Mouse (Mus musculus) hindbrain, embryonic 10.5 days (tissue): ENCODE measurements around the gene Zc3h6. TPM values are rescaled to one million over a fixed set of nuclear protein-coding genes. Genes with fewer than 3 reads are reported as not detected.
"Not testable (repeated sequence)": the region's sequence is repeated elsewhere in the genome, so short reads cannot be mapped to it uniquely, and the experiment has no call there.

Source experiments
- DNase-seq: peaks from one replicate; pipeline ENCODE4 v3.0.0-alpha.2; 2017; ENCODE audit warnings: low spot score
- H3K27ac ChIP-seq: fragments of 300-500 bp; sonication (generic); 2 replicates; pipeline ENCODE4 v1.5.1; 2016; ENCODE audit warnings: mild to moderate bottlenecking, moderate library complexity
- H3K27me3 ChIP-seq: fragments of 300-500 bp; sonication (generic); 2 replicates; pipeline ENCODE4 v1.6.1; 2016; ENCODE audit warnings: mild to moderate bottlenecking; ENCODE audit not compliant: poor library complexity, insufficient read depth, severe bottlenecking
- H3K36me3 ChIP-seq: fragments of 300-500 bp; sonication (generic); 2 replicates; pipeline ENCODE4 v1.6.1; 2016; ENCODE audit warnings: mild to moderate bottlenecking, moderate library complexity
- H3K4me1 ChIP-seq: fragments of 300-500 bp; sonication (generic); replicated peaks from 2 replicates; pipeline ENCODE4 v1.6.1; 2016; ENCODE audit warnings: mild to moderate bottlenecking
- H3K4me3 ChIP-seq: fragments of 300-500 bp; sonication (generic); 2 replicates; pipeline ENCODE4 v1.5.1; 2016; ENCODE audit warnings: mild to moderate bottlenecking, moderate library complexity
- H3K9me3 ChIP-seq: fragments of 300-500 bp; sonication (generic); 2 replicates; pipeline ENCODE4 v1.6.1; 2016; ENCODE audit warnings: mild to moderate bottlenecking, moderate library complexity
- WGBS: fragments of 180-500 bp; shearing (Covaris S2); methylation state at CpG from one replicate; pipeline ENCODE4 v1.1.7; 2016; 5-methylcytosine and 5-hydroxymethylcytosine counted together
- polyA plus RNA-seq: library from polyadenylated mRNA; unstranded; fragments of >200 nt; fragmentation: Nextera tagmentation; extraction: Ambion mirVana; gene quantifications from 2 replicates; pipeline ENCODE4 v1.2.1, GENCODE M21; 2016

Gene Zc3h6
- polyA plus RNA-seq, 1 experiment from 2014 or later = 2.2 TPM

DNA sequence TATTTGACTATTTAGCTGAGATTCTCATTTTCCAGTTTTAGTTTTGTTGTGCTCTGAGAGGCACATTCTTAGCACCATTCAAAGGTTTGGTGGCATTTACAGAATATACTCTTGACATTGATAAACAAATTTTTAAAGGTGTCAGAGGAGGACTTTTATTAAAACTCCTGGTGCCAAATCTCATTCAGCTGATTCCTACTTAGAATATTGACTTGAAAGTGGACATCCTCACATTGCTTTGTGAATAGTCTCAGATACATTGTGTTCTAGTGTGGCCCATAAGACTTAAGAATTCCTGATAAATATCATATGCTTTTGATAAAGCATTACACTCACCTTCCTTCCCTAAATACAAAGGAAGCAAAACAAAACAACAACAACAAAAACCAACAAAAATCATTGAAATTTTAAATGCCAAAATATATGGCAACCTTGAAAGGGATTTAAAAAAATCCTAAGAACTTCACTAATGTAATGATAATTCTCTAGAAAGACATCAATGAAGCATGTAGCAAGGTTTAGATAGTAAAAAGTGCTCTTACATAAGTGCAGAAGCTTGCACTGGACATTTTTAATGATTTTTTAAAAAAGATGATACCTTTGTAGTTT is 1.4 kb downstream of the Zc3h6 start:
- no peaks in the 10 kb centered on the region for H3K27me3 ChIP-seq
- H3K4me3 ChIP-seq = peak overlapping the region; percentile 80
- no peak for DNase-seq
- H3K36me3 ChIP-seq = no peaks in the 10 kb centered on the region
- peak overlapping the region; percentile 100 for H3K27ac ChIP-seq
- H3K4me1 ChIP-seq = peaks cover 23% of the 10 kb centered on the region
- H3K9me3 ChIP-seq = no peaks in the 10 kb centered on the region

- no peak overlapping the region for H3K27ac ChIP-seq
- H3K36me3 ChIP-seq = no peaks in the 10 kb centered on the region
- H3K4me1 ChIP-seq = peaks cover 11% of the 10 kb centered on the region
- no peaks in the 10 kb centered on the region for H3K9me3 ChIP-seq
- no peak for DNase-seq
- H3K4me3 ChIP-seq = no peak overlapping the region
- no peaks in the 10 kb centered on the region for H3K27me3 ChIP-seq
These were observed 5.1 kb downstream of the Zc3h6 start for GRCm38 (mm10) chr2:128972301-128972700.

GRCm38 (mm10) chr2:128975572-128975971 is 8.4 kb downstream of the Zc3h6 start:
- no peak for DNase-seq
- 87% methylated on average over 4 of the region's 4 CpGs for WGBS
- Histone ChIP-seq H3K4me1 (no peaks in the 10 kb centered on the region), H3K27ac (no peak overlapping the region), H3K36me3 (no peaks in the 10 kb centered on the region), H3K4me3 (no peak overlapping the region), H3K27me3 (no peaks in the 10 kb centered on the region), H3K9me3 (no peaks in the 10 kb centered on the region)

DNA sequence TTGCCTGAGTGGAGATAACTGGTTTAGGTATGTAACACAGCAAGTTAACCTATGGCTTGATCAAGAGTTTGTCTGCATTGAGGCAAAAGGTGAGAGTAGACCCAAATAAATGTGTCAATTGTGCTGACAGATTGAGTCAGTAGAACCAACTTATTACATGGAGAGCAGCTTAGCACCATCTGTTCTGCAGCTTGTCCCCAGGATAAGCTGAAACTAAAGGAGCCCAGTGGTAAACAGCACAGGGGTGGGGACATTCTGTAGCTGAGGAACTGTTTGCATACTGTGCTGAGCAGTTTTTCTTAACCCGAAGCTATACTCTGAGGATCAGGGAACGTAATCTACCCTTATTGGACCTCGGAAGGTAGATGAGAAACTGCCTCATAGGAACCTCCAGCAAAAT is 17.5 kb downstream of the Zc3h6 start:
- no peaks in the 10 kb centered on the region for H3K36me3 ChIP-seq
- peaks cover 9% of the 10 kb centered on the region for H3K4me1 ChIP-seq
- H3K9me3 ChIP-seq = no peaks in the 10 kb centered on the region
- H3K27me3 ChIP-seq = no peaks in the 10 kb centered on the region
- 88% methylated on average over 3 of the region's 3 CpGs for WGBS
- no peak overlapping the region for H3K27ac ChIP-seq
- no peak for DNase-seq
- H3K4me3 ChIP-seq = no peak overlapping the region

GRCm38 (mm10) chr2:129004872-129005271 is 37.7 kb downstream of the Zc3h6 start:
- no peak for DNase-seq
- no peaks in the 10 kb centered on the region for H3K36me3 ChIP-seq
- H3K4me3 ChIP-seq = no peak overlapping the region
- H3K9me3 ChIP-seq = no peaks in the 10 kb centered on the region
- no peaks in the 10 kb centered on the region for H3K27me3 ChIP-seq
- H3K27ac ChIP-seq = no peak overlapping the region
- H3K4me1 ChIP-seq = no peaks in the 10 kb centered on the region

DNA sequence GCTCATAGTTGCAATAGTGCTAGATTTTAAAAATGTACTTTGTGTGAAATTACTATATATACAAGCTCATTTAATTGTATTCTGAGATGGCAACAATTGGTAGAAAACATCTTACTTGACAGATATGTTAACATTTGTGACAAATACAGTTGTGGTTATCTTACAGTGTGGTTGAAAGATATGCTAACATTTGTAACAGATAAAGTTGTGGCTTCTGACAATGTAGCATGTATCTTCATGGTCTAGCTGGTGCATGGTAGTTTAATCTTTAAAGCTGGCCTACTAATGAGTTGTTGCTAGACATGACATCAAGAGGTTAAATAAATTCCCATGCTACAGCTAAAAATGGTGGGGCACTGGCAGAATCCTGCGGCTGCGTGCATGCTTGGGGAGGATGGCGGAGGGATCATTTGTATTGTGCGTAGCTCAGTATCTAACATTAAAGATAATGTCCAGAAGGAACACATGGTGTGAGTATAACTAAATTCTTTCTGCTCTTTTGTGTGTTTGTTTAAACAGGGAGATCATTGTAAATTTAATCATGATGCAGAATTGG is 39.1 kb downstream of the Zc3h6 start:
- WGBS = 83% methylated on average over 4 of the region's 4 CpGs
- DNase-seq = no peak
- Histone ChIP-seq H3K4me3 (no peak overlapping the region), H3K36me3 (no peaks in the 10 kb centered on the region), H3K27ac (no peak overlapping the region), H3K4me1 (no peaks in the 10 kb centered on the region), H3K9me3 (no peaks in the 10 kb centered on the region), H3K27me3 (no peaks in the 10 kb centered on the region)

DNA sequence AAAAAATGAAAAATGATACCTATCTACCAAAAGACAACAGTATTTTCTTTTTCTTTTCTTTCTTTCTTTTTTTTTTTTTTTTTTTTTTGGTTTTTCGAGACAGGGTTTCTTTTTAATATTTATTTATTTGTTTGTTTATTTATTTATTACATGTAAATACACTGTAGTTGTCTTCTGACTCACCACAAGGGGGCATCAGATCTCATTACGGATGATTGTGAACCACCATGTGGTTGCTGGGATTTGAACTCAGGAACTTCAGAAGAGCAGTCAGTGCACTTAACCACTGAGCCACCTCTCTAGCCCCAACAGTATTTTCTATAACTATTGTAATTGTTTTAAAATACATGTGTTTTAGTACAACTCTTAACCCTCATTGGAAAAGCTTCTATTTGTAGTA is 41.7 kb downstream of the Zc3h6 start:
- whole genome bisulfite sequencing = 91% methylated on average over 2 of the region's 2 CpGs
- not testable (repeated sequence) for H3K36me3 ChIP-seq, H3K27me3 ChIP-seq, H3K27ac ChIP-seq, DNase-seq, H3K4me3 ChIP-seq, H3K4me1 ChIP-seq, H3K9me3 ChIP-seq

GRCm38 (mm10) chr2:129020106-129020505 is 52.9 kb downstream of the Zc3h6 start:
- Histone ChIP-seq H3K4me1 (no peaks in the 10 kb centered on the region), H3K9me3 (no peaks in the 10 kb centered on the region), H3K36me3 (no peaks in the 10 kb centered on the region; the same call in 1 of the 2 replicates), H3K4me3 (no peak overlapping the region), H3K27me3 (no peaks in the 10 kb centered on the region), H3K27ac (no peak overlapping the region)
- no peak for DNase-seq
- WGBS = 80% methylated on average over 2 of the region's 2 CpGs

- Histone ChIP-seq H3K4me3 (no peak overlapping the region), H3K27me3 (no peaks in the 10 kb centered on the region), H3K4me1 (0 out of 2 replicates have a peak, but pooled peaks cover 2% of the 10 kb centered on the region), H3K9me3 (no peaks in the 10 kb centered on the region), H3K36me3 (no peaks in the 10 kb centered on the region), H3K27ac (no peak overlapping the region)
- DNase-seq = no peak
- 82% methylated on average over 9 of the region's 9 CpGs for WGBS
These were observed 57.6 kb downstream of the Zc3h6 start for GRCm38 (mm10) chr2:129024820-129025219.

DNA sequence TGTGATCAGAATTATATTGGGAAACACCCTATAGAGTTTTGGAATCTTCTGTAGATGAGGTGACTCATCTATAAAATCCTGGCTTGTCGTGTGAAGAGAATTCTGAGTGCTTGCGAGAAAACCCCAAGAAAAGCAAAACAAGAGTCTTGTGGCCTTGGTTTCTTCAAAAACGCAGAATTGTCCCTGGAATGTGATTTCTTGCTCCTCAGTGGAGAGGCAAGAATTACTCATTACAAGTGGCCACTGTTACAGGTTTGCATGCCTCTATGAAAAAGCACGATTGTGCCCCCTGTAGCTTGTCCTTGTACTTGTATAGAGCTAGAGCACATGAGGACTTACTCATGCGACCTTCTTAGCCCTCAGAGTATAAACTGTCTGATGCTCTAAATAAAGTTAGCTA is 68.2 kb downstream of the Zc3h6 start:
- DNase-seq = no peak
- no peak overlapping the region for H3K4me3 ChIP-seq
- H3K27ac ChIP-seq = no peak overlapping the region
- peaks cover 44% of the 10 kb centered on the region for H3K27me3 ChIP-seq
- H3K9me3 ChIP-seq = no peaks in the 10 kb centered on the region
- WGBS = 81% methylated on average over 5 of the region's 5 CpGs
- no peaks in the 10 kb centered on the region for H3K36me3 ChIP-seq
- H3K4me1 ChIP-seq = peaks cover 13% of the 10 kb centered on the region

- no peak overlapping the region; the same call in 1 of the 2 replicates for H3K27ac ChIP-seq
- DNase-seq = no peak
- WGBS = 36% methylated on average over 15 of the region's 15 CpGs
- H3K4me1 ChIP-seq = peaks cover 13% of the 10 kb centered on the region
- H3K9me3 ChIP-seq = no peaks in the 10 kb centered on the region
- H3K27me3 ChIP-seq = peaks cover 56% of the 10 kb centered on the region
- peak overlapping the region; percentile 62 for H3K4me3 ChIP-seq
- H3K36me3 ChIP-seq = no peaks in the 10 kb centered on the region
These were observed 71.3 kb downstream of the Zc3h6 start for GRCm38 (mm10) chr2:129038426-129038936.

DNA sequence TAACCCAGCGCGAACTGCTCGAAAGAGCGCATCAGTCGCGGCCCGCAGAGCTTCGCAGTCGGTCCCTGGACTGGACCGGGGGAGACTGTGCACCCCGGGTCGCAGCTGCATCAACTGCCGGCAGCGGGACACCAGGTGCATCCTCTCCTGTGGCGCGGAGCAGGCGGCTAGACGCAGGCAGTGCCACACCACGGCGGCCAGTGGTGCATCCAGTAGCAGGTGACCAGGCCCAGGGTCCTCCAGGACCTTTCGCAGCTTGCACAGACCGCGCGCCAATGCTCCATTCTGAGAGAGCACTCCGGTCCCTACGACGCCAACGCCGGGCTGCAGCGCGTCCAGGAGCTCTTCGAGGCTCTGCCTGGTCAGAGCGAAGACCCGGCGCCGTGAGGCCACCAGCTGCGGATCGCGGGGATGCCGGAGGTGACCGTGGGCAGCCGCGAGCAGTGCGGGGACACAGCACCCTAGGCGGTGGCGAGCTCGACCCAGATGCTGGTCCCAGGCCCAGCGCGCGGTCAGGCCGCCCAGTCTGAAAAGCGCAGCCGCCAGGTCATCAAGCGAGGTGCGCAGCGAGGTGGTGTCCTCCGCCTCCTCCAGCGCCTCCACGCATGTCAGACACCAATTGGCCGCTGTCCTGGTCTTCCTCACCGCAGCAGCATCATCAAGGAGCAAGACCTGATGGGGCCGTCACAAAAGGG is 71.9 kb downstream of the Zc3h6 start:
- Histone ChIP-seq H3K4me1 (peaks cover 13% of the 10 kb centered on the region), H3K27me3 (peaks cover 56% of the 10 kb centered on the region), H3K36me3 (no peaks in the 10 kb centered on the region), H3K9me3 (no peaks in the 10 kb centered on the region), H3K27ac (peak overlapping the region; percentile 82), H3K4me3 (peak overlapping the region; percentile 62)
- 3% methylated on average over 62 of the region's 62 CpGs for WGBS
- peak; percentile 62 for DNase-seq

- H3K27ac ChIP-seq = no peak overlapping the region
- H3K27me3 ChIP-seq = peaks cover 56% of the 10 kb centered on the region
- WGBS = 33% methylated on average over 6 of the region's 6 CpGs
- H3K4me3 ChIP-seq = no peak overlapping the region
- no peak for DNase-seq
- H3K9me3 ChIP-seq = no peaks in the 10 kb centered on the region
- peaks cover 13% of the 10 kb centered on the region for H3K4me1 ChIP-seq
- no peaks in the 10 kb centered on the region for H3K36me3 ChIP-seq
These were observed 73.4 kb downstream of the Zc3h6 start for GRCm38 (mm10) chr2:129040567-129040966.
